Mouse (Mus musculus) E14TG2a.4 (cell line): ENCODE measurements around the gene Xrcc3.

ENCODE experiments used
- CTCF ChIP-seq: conservative IDR thresholded peaks from 2 replicates; pipeline ENCODE4 v1.5.1; 2014; ENCODE audit warnings: low read length
- POU5F1 ChIP-seq: IDR thresholded peaks from 2 replicates; pipeline ENCODE4 v1.6.1; 2014; ENCODE audit warnings: low read length, borderline replicate concordance

- TF ChIP-seq CTCF (no peak), POU5F1 (no peak)
Measured at GRCm38 (mm10) chr12:111794102-111794501, 19.6 kb downstream of the Xrcc3 start.
